Mouse (Mus musculus): Measurements from ENCODE around the gene Rims3. TPM values are rescaled to one million over a fixed set of nuclear protein-coding genes. Genes with fewer than 3 reads are reported as not detected.

Gene Rims3
- 0.16 and 0.19 TPM in 2 replicates for polyA plus RNA-seq (2015; fragmentation: Nextera tagmentation; extraction: Ambion mirVana)

- H3K36me3 ChIP-seq: no peaks in the 10 kb centered on the region
- peak; percentile 31 for DNase-seq
- H3K9me3 ChIP-seq (replicated peaks): no peaks in the 10 kb centered on the region
- H3K4me1 ChIP-seq (replicated peaks): peaks cover 11% of the 10 kb centered on the region
- H3K27ac ChIP-seq: no peak within 1 kb of the TSS
- peak within 1 kb of the TSS; percentile 61 for H3K9ac ChIP-seq
- H3K4me3 ChIP-seq (replicated peaks): peak within 1 kb of the TSS; percentile 66
- WGBS (ENCODE audit: insufficient replicate concordance): 2% methylated on average over 61 of the region's 68 CpGs
- peaks cover 84% of the 10 kb centered on the region for H3K27me3 ChIP-seq
- peak; percentile 71 for ATAC-seq (ENCODE audit: low read depth)
- H3K4me2 ChIP-seq: peak within 1 kb of the TSS; percentile 85
These were observed at the start of gene Rims3 for GRCm38 (mm10) chr4:120854588-120855319. Rims3 (plus strand) TSS chr4:120854816.

GRCm38 (mm10) chr4:120805816-120806215 is 48.8 kb upstream of the Rims3 start:
- no peak overlapping the region for H3K9ac ChIP-seq
- H3K9me3 ChIP-seq (replicated peaks): no peaks in the 10 kb centered on the region
- no peak for DNase-seq
- no peaks in the 10 kb centered on the region for H3K36me3 ChIP-seq
- ATAC-seq (ENCODE audit: low read depth): peak; percentile 39; the same call in 1 of the 2 replicates
- H3K4me1 ChIP-seq (replicated peaks): peaks cover 22% of the 10 kb centered on the region
- peak overlapping the region; percentile 20; the same call in 1 of the 2 replicates for H3K27ac ChIP-seq
- peak overlapping the region; percentile 30 for H3K4me2 ChIP-seq
- H3K27me3 ChIP-seq: no peaks in the 10 kb centered on the region
- H3K4me3 ChIP-seq (replicated peaks): no peak overlapping the region

- Histone ChIP-seq H3K9me3 (replicated peaks) (no peaks in the 10 kb centered on the region), H3K4me1 (replicated peaks) (peaks cover 54% of the 10 kb centered on the region), H3K4me3 (replicated peaks) (peak overlapping the region; percentile 60; the same call in 1 of the 2 replicates), H3K36me3 (no peaks in the 10 kb centered on the region), H3K4me2 (peak overlapping the region; percentile 73), H3K27me3 (no peaks in the 10 kb centered on the region), H3K9ac (peak overlapping the region; percentile 68; the same call in 1 of the 2 replicates), H3K27ac (peak overlapping the region; percentile 44; the same call in 1 of the 2 replicates)
- ATAC-seq (ENCODE audit: low read depth): no peak
- WGBS (ENCODE audit: insufficient replicate concordance): 65% methylated on average over 1 of the region's 1 CpGs
- no peak for DNase-seq
These were observed 40.9 kb upstream of the Rims3 start for GRCm38 (mm10) chr4:120813762-120814161.

- Histone ChIP-seq H3K9me3 (replicated peaks) (no peaks in the 10 kb centered on the region), H3K36me3 (no peaks in the 10 kb centered on the region), H3K4me3 (replicated peaks) (peak overlapping the region; percentile 60), H3K27me3 (no peaks in the 10 kb centered on the region), H3K27ac (peak overlapping the region; percentile 44; the same call in 1 of the 2 replicates), H3K4me1 (replicated peaks) (peaks cover 57% of the 10 kb centered on the region), H3K4me2 (peak overlapping the region; percentile 73), H3K9ac (peak overlapping the region; percentile 68)
- DNase-seq (no peak), ATAC-seq (ENCODE audit: low read depth) (no peak)
- 55% methylated on average over 4 of the region's 4 CpGs for WGBS (ENCODE audit: insufficient replicate concordance)
These were observed 40.4 kb upstream of the Rims3 start for GRCm38 (mm10) chr4:120814171-120814570.

GRCm38 (mm10) chr4:120815163-120815562 is 39.5 kb upstream of the Rims3 start:
- no peak for DNase-seq
- Histone ChIP-seq H3K4me1 (replicated peaks) (peaks cover 67% of the 10 kb centered on the region), H3K27ac (peak overlapping the region; percentile 20; the same call in 1 of the 2 replicates), H3K4me3 (replicated peaks) (peak overlapping the region; percentile 60), H3K9me3 (replicated peaks) (no peaks in the 10 kb centered on the region), H3K4me2 (peak overlapping the region; percentile 73), H3K27me3 (no peaks in the 10 kb centered on the region), H3K36me3 (no peaks in the 10 kb centered on the region), H3K9ac (peak overlapping the region; percentile 68)
- ATAC-seq (ENCODE audit: low read depth): no peak
- WGBS (ENCODE audit: insufficient replicate concordance): 29% methylated on average over 4 of the region's 4 CpGs

- no peaks in the 10 kb centered on the region for H3K27me3 ChIP-seq
- peak; percentile 97 for ATAC-seq (ENCODE audit: low read depth)
- peak overlapping the region; percentile 20; the same call in 1 of the 2 replicates for H3K27ac ChIP-seq
These were observed 38.8 kb upstream of the Rims3 start for GRCm38 (mm10) chr4:120815622-120816334.

GRCm38 (mm10) chr4:120817002-120817774 is 37.4 kb upstream of the Rims3 start:
- Histone ChIP-seq H3K4me3 (replicated peaks) (no peak overlapping the region), H3K9me3 (replicated peaks) (no peaks in the 10 kb centered on the region), H3K36me3 (no peaks in the 10 kb centered on the region), H3K4me2 (peak overlapping the region; percentile 73; the same call in 1 of the 2 replicates), H3K9ac (peak overlapping the region; percentile 14; the same call in 1 of the 2 replicates), H3K27ac (0 out of 2 replicates have a peak overlapping the region, but pooled peaks have one; percentile 60), H3K4me1 (replicated peaks) (peaks cover 77% of the 10 kb centered on the region), H3K27me3 (no peaks in the 10 kb centered on the region)
- WGBS (ENCODE audit: insufficient replicate concordance): 53% methylated on average over 3 of the region's 3 CpGs
- DNase-seq (no peak), ATAC-seq (ENCODE audit: low read depth) (no peak)

More at GRCm38 (mm10) chr4:120815622-120816334, 38.8 kb upstream of the Rims3 start:
- H3K36me3 ChIP-seq: no peaks in the 10 kb centered on the region
- peak; percentile 77 for DNase-seq
- H3K9me3 ChIP-seq (replicated peaks): no peaks in the 10 kb centered on the region
- peaks cover 70% of the 10 kb centered on the region for H3K4me1 ChIP-seq (replicated peaks)
- peak overlapping the region; percentile 68 for H3K9ac ChIP-seq
- peak overlapping the region; percentile 73 for H3K4me2 ChIP-seq
- peak overlapping the region; percentile 60 for H3K4me3 ChIP-seq (replicated peaks)
- 8% methylated on average over 10 of the region's 10 CpGs for WGBS (ENCODE audit: insufficient replicate concordance)

- Histone ChIP-seq H3K9ac (no peak overlapping the region), H3K36me3 (no peaks in the 10 kb centered on the region), H3K4me1 (replicated peaks) (peaks cover 79% of the 10 kb centered on the region), H3K27me3 (no peaks in the 10 kb centered on the region), H3K9me3 (replicated peaks) (no peaks in the 10 kb centered on the region), H3K27ac (no peak overlapping the region), H3K4me3 (replicated peaks) (no peak overlapping the region), H3K4me2 (no peak overlapping the region)
- ATAC-seq (ENCODE audit: low read depth) (no peak), DNase-seq (no peak)
- WGBS (ENCODE audit: insufficient replicate concordance): 79% methylated on average over 2 of the region's 2 CpGs
These were observed 36.7 kb upstream of the Rims3 start for GRCm38 (mm10) chr4:120817951-120818350.

- Histone ChIP-seq H3K9ac (no peak overlapping the region), H3K9me3 (replicated peaks) (no peaks in the 10 kb centered on the region), H3K4me2 (no peak overlapping the region), H3K36me3 (no peaks in the 10 kb centered on the region; the same call in 1 of the 2 replicates), H3K27me3 (no peaks in the 10 kb centered on the region), H3K4me3 (replicated peaks) (no peak overlapping the region), H3K27ac (no peak overlapping the region), H3K4me1 (replicated peaks) (peaks cover 83% of the 10 kb centered on the region)
- 38% methylated on average over 1 of the region's 1 CpGs for WGBS (ENCODE audit: insufficient replicate concordance)
- DNase-seq (no peak), ATAC-seq (ENCODE audit: low read depth) (no peak)
These were observed 35.3 kb upstream of the Rims3 start for GRCm38 (mm10) chr4:120819296-120819695.

- no peak overlapping the region for H3K27ac ChIP-seq
- no peaks in the 10 kb centered on the region for H3K9me3 ChIP-seq (replicated peaks)
- H3K9ac ChIP-seq: no peak overlapping the region
- peaks cover 80% of the 10 kb centered on the region for H3K4me1 ChIP-seq (replicated peaks)
- ATAC-seq (ENCODE audit: low read depth): no peak
- H3K36me3 ChIP-seq: no peaks in the 10 kb centered on the region; the same call in 1 of the 2 replicates
- no peak overlapping the region for H3K4me2 ChIP-seq
- no peaks in the 10 kb centered on the region for H3K27me3 ChIP-seq
- 93% methylated on average over 2 of the region's 2 CpGs for WGBS (ENCODE audit: insufficient replicate concordance)
- no peak overlapping the region for H3K4me3 ChIP-seq (replicated peaks)
- DNase-seq: no peak
These were observed 34.7 kb upstream of the Rims3 start for GRCm38 (mm10) chr4:120819871-120820270.

Data from liver, embryonic 13.5 days (tissue).